Mouse (Mus musculus) cerebral cortex, adult 2 months (tissue): ENCODE measurements around the gene Olfr1099.

Experiments used
- WGBS: fragments of 180-500 bp; shearing (Covaris S2); methylation state at CpG from one replicate; pipeline ENCODE4 v1.1.7; 2018; 5-methylcytosine and 5-hydroxymethylcytosine counted together

Gene Olfr1099

GRCm38 (mm10) chr2:86960593-86960992 lies at the start of gene Olfr1099:
Gene Olfr1099, minus strand, starts transcription at chr2:86960693.
- 81% methylated on average over 1 of the region's 1 CpGs for WGBS

GRCm38 (mm10) chr2:86998098-86998497 lies 37.6 kb upstream of the Olfr1099 start, which contains the start of gene Olfr1102:
Gene Olfr1102, plus strand, starts transcription at chr2:86998398.

GRCm38 (mm10) chr2:86991121-86991520 lies 30.6 kb upstream of the Olfr1099 start, which contains the start of gene Olfr1101:
Gene Olfr1101, minus strand, starts transcription at chr2:86991221.
- 68% methylated on average over 3 of the region's 3 CpGs for WGBS

GRCm38 (mm10) chr2:86979854-86980253 lies 19.4 kb upstream of the Olfr1099 start, which contains the start of gene Olfr1100:
Gene Olfr1100, minus strand, starts transcription at chr2:86979954.
- 79% methylated on average over 3 of the region's 3 CpGs for WGBS

- 86% methylated on average over 1 of the region's 1 CpGs for WGBS
Measured at GRCm38 (mm10) chr2:86924445-86924844, 36.0 kb downstream of the Olfr1099 start, which contains the start of gene Olfr1098. Gene Olfr1098, minus strand, starts transcription at chr2:86924545.

- WGBS, result 50% methylated on average over 2 of the region's 2 CpGs
Measured at GRCm38 (mm10) chr2:86905647-86906046, 54.8 kb downstream of the Olfr1099 start.
